Mouse (Mus musculus): ENCODE measurements around the gene P3h4. TPM values are rescaled to one million over a fixed set of nuclear protein-coding genes. Genes with fewer than 3 reads are reported as not detected.
A peak's percentile ranks its signal among the peaks of the same experiment; 100 is the strongest.

Gene P3h4
- polyA plus RNA-seq, 1 experiment from 2014 or later = 20.7 TPM

GRCm38 (mm10) chr11:100396886-100397599, 17.6 kb downstream of the P3h4 start:
- H3K36me3 ChIP-seq (ENCODE audit: control insufficient read depth, insufficient read depth, low read length) = no peaks in the 10 kb centered on the region
- no peaks in the 10 kb centered on the region for H3K27me3 ChIP-seq (ENCODE audit: control insufficient read depth, insufficient read depth, low read depth, low read length)
- 3% methylated on average over 41 of the region's 42 CpGs for WGBS
- ATAC-seq = peak; percentile 33
- H3K4me2 ChIP-seq (ENCODE audit: low read length) = peak overlapping the region; percentile 66
- peak overlapping the region; percentile 77 for H3K27ac ChIP-seq (ENCODE audit: low read length)
- H3K9ac ChIP-seq (ENCODE audit: low read depth, low read length) = peak overlapping the region; percentile 89
- H3K4me1 ChIP-seq (ENCODE audit: control insufficient read depth, insufficient read depth, low read length) = peaks cover 20% of the 10 kb centered on the region
- H3K4me3 ChIP-seq (ENCODE audit: low read depth, low read length) = peak overlapping the region; percentile 83
- no peaks in the 10 kb centered on the region for H3K9me3 ChIP-seq (replicated peaks; ENCODE audit: control insufficient read depth, low read length, poor library complexity, severe bottlenecking)

GRCm38 (mm10) chr11:100395861-100396631, 18.6 kb downstream of the P3h4 start:
- H3K9me3 ChIP-seq (replicated peaks; ENCODE audit: control insufficient read depth, low read length, poor library complexity, severe bottlenecking) = no peaks in the 10 kb centered on the region
- H3K27ac ChIP-seq (ENCODE audit: low read length) = no peak overlapping the region; the same call in 1 of the 2 replicates

GRCm38 (mm10) chr11:100395200-100395599, 19.4 kb downstream of the P3h4 start:
- Histone ChIP-seq H3K36me3 (ENCODE audit: control insufficient read depth, insufficient read depth, low read length) (no peaks in the 10 kb centered on the region), H3K27me3 (ENCODE audit: control insufficient read depth, insufficient read depth, low read depth, low read length) (no peaks in the 10 kb centered on the region), H3K9ac (ENCODE audit: low read depth, low read length) (no peak overlapping the region), H3K4me2 (ENCODE audit: low read length) (peak overlapping the region; percentile 66), H3K27ac (ENCODE audit: low read length) (no peak overlapping the region), H3K9me3 (replicated peaks; ENCODE audit: control insufficient read depth, low read length, poor library complexity, severe bottlenecking) (no peaks in the 10 kb centered on the region), H3K4me1 (ENCODE audit: control insufficient read depth, insufficient read depth, low read length) (peaks cover 20% of the 10 kb centered on the region), H3K4me3 (ENCODE audit: low read depth, low read length) (no peak overlapping the region; the same call in 1 of the 2 replicates)
- ATAC-seq = no peak
- 44% methylated on average over 11 of the region's 11 CpGs for WGBS

More at GRCm38 (mm10) chr11:100395861-100396631, 18.6 kb downstream of the P3h4 start:
- peak overlapping the region; percentile 83 for H3K4me3 ChIP-seq (ENCODE audit: low read depth, low read length)
- H3K4me2 ChIP-seq (ENCODE audit: low read length) = peak overlapping the region; percentile 66
- no peaks in the 10 kb centered on the region for H3K27me3 ChIP-seq (ENCODE audit: control insufficient read depth, insufficient read depth, low read depth, low read length)
- H3K36me3 ChIP-seq (ENCODE audit: control insufficient read depth, insufficient read depth, low read length) = no peaks in the 10 kb centered on the region
- 30% methylated on average over 16 of the region's 17 CpGs for WGBS
- peaks cover 20% of the 10 kb centered on the region for H3K4me1 ChIP-seq (ENCODE audit: control insufficient read depth, insufficient read depth, low read length)
- ATAC-seq = no peak
- peak overlapping the region; percentile 37 for H3K9ac ChIP-seq (ENCODE audit: low read depth, low read length)

GRCm38 (mm10) chr11:100394353-100395074, 20.1 kb downstream of the P3h4 start:
- no peaks in the 10 kb centered on the region for H3K9me3 ChIP-seq (replicated peaks; ENCODE audit: control insufficient read depth, low read length, poor library complexity, severe bottlenecking)
- H3K4me2 ChIP-seq (ENCODE audit: low read length) = peak overlapping the region; percentile 66; the same call in 1 of the 2 replicates
- no peak overlapping the region for H3K4me3 ChIP-seq (ENCODE audit: low read depth, low read length)
- peaks cover 20% of the 10 kb centered on the region for H3K4me1 ChIP-seq (ENCODE audit: control insufficient read depth, insufficient read depth, low read length)
- no peak overlapping the region for H3K9ac ChIP-seq (ENCODE audit: low read depth, low read length)
- no peaks in the 10 kb centered on the region for H3K27me3 ChIP-seq (ENCODE audit: control insufficient read depth, insufficient read depth, low read depth, low read length)
- 80% methylated on average over 5 of the region's 5 CpGs for WGBS
- no peaks in the 10 kb centered on the region for H3K36me3 ChIP-seq (ENCODE audit: control insufficient read depth, insufficient read depth, low read length)
- no peak overlapping the region for H3K27ac ChIP-seq (ENCODE audit: low read length)
- no peak for ATAC-seq

GRCm38 (mm10) chr11:100393733-100394132, 20.9 kb downstream of the P3h4 start:
- Histone ChIP-seq H3K27ac (ENCODE audit: low read length) (no peak overlapping the region), H3K4me2 (ENCODE audit: low read length) (no peak overlapping the region), H3K9me3 (replicated peaks; ENCODE audit: control insufficient read depth, low read length, poor library complexity, severe bottlenecking) (no peaks in the 10 kb centered on the region), H3K9ac (ENCODE audit: low read depth, low read length) (no peak overlapping the region), H3K27me3 (ENCODE audit: control insufficient read depth, insufficient read depth, low read depth, low read length) (no peaks in the 10 kb centered on the region), H3K36me3 (ENCODE audit: control insufficient read depth, insufficient read depth, low read length) (no peaks in the 10 kb centered on the region), H3K4me3 (ENCODE audit: low read depth, low read length) (no peak overlapping the region), H3K4me1 (ENCODE audit: control insufficient read depth, insufficient read depth, low read length) (peaks cover 20% of the 10 kb centered on the region)
- ATAC-seq = no peak
- WGBS = 83% methylated on average over 7 of the region's 7 CpGs

GRCm38 (mm10) chr11:100392958-100393357, 21.7 kb downstream of the P3h4 start:
- Histone ChIP-seq H3K27me3 (ENCODE audit: control insufficient read depth, insufficient read depth, low read depth, low read length) (no peaks in the 10 kb centered on the region), H3K9me3 (replicated peaks; ENCODE audit: control insufficient read depth, low read length, poor library complexity, severe bottlenecking) (no peaks in the 10 kb centered on the region), H3K4me3 (ENCODE audit: low read depth, low read length) (no peak overlapping the region), H3K4me1 (ENCODE audit: control insufficient read depth, insufficient read depth, low read length) (peaks cover 20% of the 10 kb centered on the region), H3K4me2 (ENCODE audit: low read length) (no peak overlapping the region), H3K9ac (ENCODE audit: low read depth, low read length) (no peak overlapping the region), H3K36me3 (ENCODE audit: control insufficient read depth, insufficient read depth, low read length) (no peaks in the 10 kb centered on the region), H3K27ac (ENCODE audit: low read length) (no peak overlapping the region)
- 87% methylated on average over 5 of the region's 5 CpGs for WGBS
- no peak for ATAC-seq

GRCm38 (mm10) chr11:100391884-100392345, 22.7 kb downstream of the P3h4 start:
- Histone ChIP-seq H3K36me3 (ENCODE audit: control insufficient read depth, insufficient read depth, low read length) (no peaks in the 10 kb centered on the region), H3K4me1 (ENCODE audit: control insufficient read depth, insufficient read depth, low read length) (peaks cover 20% of the 10 kb centered on the region), H3K4me2 (ENCODE audit: low read length) (no peak overlapping the region), H3K27ac (ENCODE audit: low read length) (no peak overlapping the region), H3K4me3 (ENCODE audit: low read depth, low read length) (no peak overlapping the region), H3K9ac (ENCODE audit: low read depth, low read length) (no peak overlapping the region), H3K9me3 (replicated peaks; ENCODE audit: control insufficient read depth, low read length, poor library complexity, severe bottlenecking) (no peaks in the 10 kb centered on the region), H3K27me3 (ENCODE audit: control insufficient read depth, insufficient read depth, low read depth, low read length) (no peaks in the 10 kb centered on the region)
- WGBS = 60% methylated on average over 7 of the region's 7 CpGs
- no peak for ATAC-seq

- Histone ChIP-seq H3K4me1 (ENCODE audit: control insufficient read depth, insufficient read depth, low read length) (peaks cover 16% of the 10 kb centered on the region), H3K9ac (ENCODE audit: low read depth, low read length) (no peak overlapping the region), H3K4me3 (ENCODE audit: low read depth, low read length) (no peak overlapping the region), H3K27ac (ENCODE audit: low read length) (0 out of 2 replicates have a peak overlapping the region, but pooled peaks have one; percentile 4), H3K27me3 (ENCODE audit: control insufficient read depth, insufficient read depth, low read depth, low read length) (no peaks in the 10 kb centered on the region), H3K36me3 (ENCODE audit: control insufficient read depth, insufficient read depth, low read length) (no peaks in the 10 kb centered on the region), H3K9me3 (replicated peaks; ENCODE audit: control insufficient read depth, low read length, poor library complexity, severe bottlenecking) (no peaks in the 10 kb centered on the region), H3K4me2 (ENCODE audit: low read length) (no peak overlapping the region)
- peak; percentile 40; the same call in 1 of the 2 replicates for ATAC-seq
- 60% methylated on average over 9 of the region's 9 CpGs for WGBS
Observed at GRCm38 (mm10) chr11:100391081-100391883, 23.4 kb downstream of the P3h4 start.

Measured in midbrain, embryonic 16.5 days (tissue).